Mouse (Mus musculus): ENCODE measurements around the gene Dennd4a. TPM values are rescaled to one million over a fixed set of nuclear protein-coding genes. Genes with fewer than 3 reads are reported as not detected.
A peak's percentile ranks its signal among the peaks of the same experiment; 100 is the strongest.

The Dennd4a gene
- polyA plus RNA-seq, 1 experiment = 34.6 TPM

DNA sequence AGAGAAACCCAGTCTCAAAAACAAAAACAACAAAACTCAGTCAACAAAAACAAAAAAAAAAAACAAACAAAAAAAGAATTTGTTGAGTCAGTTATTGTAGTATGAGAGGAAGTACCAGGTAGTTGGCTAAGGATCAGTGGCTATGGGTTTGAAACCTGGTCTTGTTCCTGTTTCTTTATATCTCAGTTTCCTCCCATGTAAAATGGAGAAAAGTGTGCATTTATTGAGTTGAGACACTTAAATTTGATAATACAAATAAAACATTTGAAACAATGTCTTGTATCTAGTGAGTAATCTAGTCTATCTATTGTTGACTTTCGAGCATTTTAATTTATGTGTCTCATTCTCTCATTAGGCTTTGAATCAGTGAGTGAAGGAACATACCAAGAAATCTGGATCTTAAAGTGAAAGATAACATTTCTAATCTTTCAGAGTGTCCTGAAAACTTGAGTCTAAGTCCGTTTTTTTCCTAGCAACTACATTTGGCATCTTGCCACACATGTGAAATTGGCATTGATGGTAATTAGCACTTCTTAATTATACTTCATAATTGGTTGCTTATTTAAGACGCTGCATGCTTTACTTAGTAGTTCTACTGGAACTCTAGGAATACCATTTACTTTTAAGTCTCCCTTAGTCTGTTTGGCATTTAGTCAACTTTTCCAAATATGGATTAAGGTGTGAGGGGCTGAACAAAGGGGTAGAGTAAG, 9.1 kb downstream of the Dennd4a start:
- peaks cover 6% of the 10 kb centered on the region; the same call in 1 of the 2 replicates for H3K4me1 ChIP-seq (ENCODE audit: control insufficient read depth, insufficient read depth, low read length)
- WGBS = 56% methylated on average over 3 of the region's 3 CpGs
- H3K4me3 ChIP-seq (replicated peaks; ENCODE audit: insufficient read depth, low read depth, low read length) = no peak overlapping the region
- H3K27ac ChIP-seq (ENCODE audit: insufficient read depth, low read length) = no peak overlapping the region
- no peak for DNase-seq
- H3K27me3 ChIP-seq (ENCODE audit: control insufficient read depth, insufficient read depth, low read length) = no peaks in the 10 kb centered on the region
- TF ChIP-seq CTCF (IDR thresholded peaks at IDR 0.05; ENCODE audit: borderline replicate concordance, insufficient read depth, low read depth, low read length) = no peak
- no peak for TF ChIP-seq POLR2A (IDR thresholded peaks at IDR 0.05; ENCODE audit: borderline replicate concordance, insufficient read depth, low read length)

DNA sequence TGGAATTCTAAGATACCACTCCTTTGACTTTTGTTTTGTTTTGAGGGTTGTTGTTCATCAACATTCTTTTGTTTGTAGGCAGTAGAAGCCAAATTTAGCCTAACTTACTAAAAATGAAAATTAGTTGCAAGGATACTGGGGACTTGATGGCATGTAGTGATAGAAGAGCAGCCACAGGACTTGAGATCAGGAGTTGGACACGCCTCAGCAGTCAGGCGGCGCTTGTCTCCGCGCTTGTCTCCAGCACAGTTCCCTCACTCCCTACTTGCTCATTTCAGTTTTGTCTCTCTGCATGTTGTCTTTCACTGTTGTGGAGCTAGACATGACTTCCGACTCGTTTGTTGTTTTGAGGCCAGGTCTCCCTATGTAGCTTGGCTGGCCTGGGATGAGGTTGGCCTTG, 11.1 kb downstream of the Dennd4a start:
- WGBS = 22% methylated on average over 7 of the region's 7 CpGs
- TF ChIP-seq POLR2A (IDR thresholded peaks at IDR 0.05; ENCODE audit: borderline replicate concordance, insufficient read depth, low read length) (no peak), CTCF (IDR thresholded peaks at IDR 0.05; ENCODE audit: borderline replicate concordance, insufficient read depth, low read depth, low read length) (no peak)

DNA sequence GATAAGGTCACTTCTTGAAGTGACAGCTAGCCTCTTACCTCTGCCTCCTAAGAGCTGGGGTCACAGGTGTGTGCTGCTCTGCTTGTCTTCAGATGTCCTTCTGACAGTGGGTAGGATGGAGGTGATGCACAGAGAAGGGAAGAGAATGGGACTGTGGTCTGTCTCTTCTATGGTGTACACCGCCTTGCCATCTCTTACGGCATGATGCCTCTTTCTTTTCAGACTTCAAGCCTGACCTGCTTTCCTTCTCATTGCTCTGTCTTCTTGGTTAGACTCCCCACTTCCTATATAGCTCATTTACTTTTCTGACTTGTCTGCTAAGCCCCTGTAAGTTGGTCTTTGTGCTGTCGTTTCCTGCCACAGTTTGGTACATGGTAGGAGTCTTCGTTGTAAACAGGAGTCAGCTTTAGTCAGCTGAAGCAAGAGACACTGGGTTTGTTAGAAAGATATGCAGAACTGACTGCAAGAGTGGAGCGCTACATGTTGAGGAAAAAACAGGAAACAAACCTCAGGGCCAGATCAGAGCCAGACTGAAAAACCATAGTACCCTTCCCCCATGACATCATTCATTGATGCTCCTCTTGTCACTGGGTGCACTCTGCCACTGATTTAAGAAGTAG, 13.4 kb downstream of the Dennd4a start:
- no peak overlapping the region for H3K4me3 ChIP-seq (replicated peaks; ENCODE audit: insufficient read depth, low read depth, low read length)
- 84% methylated on average over 5 of the region's 5 CpGs for WGBS
- peaks cover 6% of the 10 kb centered on the region; the same call in 1 of the 2 replicates for H3K4me1 ChIP-seq (ENCODE audit: control insufficient read depth, insufficient read depth, low read length)
- no peaks in the 10 kb centered on the region for H3K27me3 ChIP-seq (ENCODE audit: control insufficient read depth, insufficient read depth, low read length)
- no peak overlapping the region for H3K27ac ChIP-seq (ENCODE audit: insufficient read depth, low read length)
- no peak for DNase-seq
- TF ChIP-seq CTCF (IDR thresholded peaks at IDR 0.05; ENCODE audit: borderline replicate concordance, insufficient read depth, low read depth, low read length) (no peak), POLR2A (IDR thresholded peaks at IDR 0.05; ENCODE audit: borderline replicate concordance, insufficient read depth, low read length) (no peak)

More for the DNA sequence above, 11.1 kb downstream of the Dennd4a start:
- H3K4me1 ChIP-seq (ENCODE audit: control insufficient read depth, insufficient read depth, low read length) = peaks cover 6% of the 10 kb centered on the region; the same call in 1 of the 2 replicates
- no peak overlapping the region for H3K4me3 ChIP-seq (replicated peaks; ENCODE audit: insufficient read depth, low read depth, low read length)
- H3K27ac ChIP-seq (ENCODE audit: insufficient read depth, low read length) = no peak overlapping the region
- H3K27me3 ChIP-seq (ENCODE audit: control insufficient read depth, insufficient read depth, low read length) = no peaks in the 10 kb centered on the region
- DNase-seq = peak in 1 of 2 experiments; percentile 17

DNA sequence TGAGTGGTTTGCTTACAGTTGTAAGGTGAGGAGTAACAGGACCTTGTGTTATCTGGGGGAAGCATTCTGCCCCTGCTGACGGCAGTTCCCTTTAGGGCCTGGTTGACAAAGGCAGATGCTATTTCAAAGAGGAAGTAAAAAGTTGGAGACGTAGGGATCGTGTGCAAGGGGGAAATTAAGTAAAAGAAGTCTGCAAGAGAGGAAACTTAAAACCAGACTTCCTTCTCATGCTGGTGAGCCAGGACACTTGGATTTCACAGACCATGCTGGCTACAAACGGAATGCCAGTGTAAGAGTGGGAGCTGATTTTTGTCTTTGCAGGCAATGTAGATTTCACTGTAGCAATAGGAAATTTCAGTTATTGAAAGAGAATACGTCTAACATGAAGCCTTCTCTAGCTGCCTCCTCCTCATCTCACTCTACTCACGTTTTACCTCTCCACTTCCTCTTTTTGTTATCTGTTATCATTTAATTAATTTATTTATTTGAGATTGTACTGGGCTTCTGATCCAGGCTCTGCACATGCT, 19.0 kb downstream of the Dennd4a start:
- DNase-seq = no peak
- H3K27me3 ChIP-seq (ENCODE audit: control insufficient read depth, insufficient read depth, low read length) = no peaks in the 10 kb centered on the region
- TF ChIP-seq CTCF (IDR thresholded peaks at IDR 0.05; ENCODE audit: borderline replicate concordance, insufficient read depth, low read depth, low read length) (no peak), POLR2A (IDR thresholded peaks at IDR 0.05; ENCODE audit: borderline replicate concordance, insufficient read depth, low read length) (no peak)
- H3K4me1 ChIP-seq (ENCODE audit: control insufficient read depth, insufficient read depth, low read length) = no peaks in the 10 kb centered on the region
- no peak overlapping the region for H3K4me3 ChIP-seq (replicated peaks; ENCODE audit: insufficient read depth, low read depth, low read length)
- H3K27ac ChIP-seq (ENCODE audit: insufficient read depth, low read length) = no peak overlapping the region
- WGBS = 83% methylated on average over 6 of the region's 6 CpGs

DNA sequence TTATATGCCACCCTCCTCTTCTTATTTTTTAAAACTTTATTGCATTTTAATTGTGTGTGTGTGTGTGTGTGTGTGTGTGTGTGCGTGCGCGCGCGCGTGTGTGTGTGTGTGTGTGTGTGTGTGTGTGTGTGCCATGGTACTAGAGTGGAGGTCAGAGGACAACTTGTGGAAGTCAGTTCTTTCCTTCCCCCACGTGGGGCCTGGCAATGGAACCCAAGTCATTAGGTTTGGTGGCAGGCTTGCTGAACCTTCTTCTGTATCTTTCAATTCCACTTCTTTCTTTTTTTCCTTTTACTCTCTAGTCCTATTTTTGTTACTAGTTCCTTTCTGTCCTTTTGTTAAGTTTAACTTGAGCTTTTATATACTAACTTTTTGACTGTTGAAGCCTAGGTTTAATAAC, 19.5 kb downstream of the Dennd4a start:
- Histone ChIP-seq H3K4me1 (ENCODE audit: control insufficient read depth, insufficient read depth, low read length) (no peaks in the 10 kb centered on the region), H3K27ac (ENCODE audit: insufficient read depth, low read length) (no peak overlapping the region), H3K27me3 (ENCODE audit: control insufficient read depth, insufficient read depth, low read length) (no peaks in the 10 kb centered on the region), H3K4me3 (replicated peaks; ENCODE audit: insufficient read depth, low read depth, low read length) (no peak overlapping the region)
- DNase-seq = no peak
- TF ChIP-seq POLR2A (IDR thresholded peaks at IDR 0.05; ENCODE audit: borderline replicate concordance, insufficient read depth, low read length) = no peak
- TF ChIP-seq CTCF (IDR thresholded peaks at IDR 0.05; ENCODE audit: borderline replicate concordance, insufficient read depth, low read depth, low read length) = no peak
- WGBS = 89% methylated on average over 7 of the region's 7 CpGs

DNA sequence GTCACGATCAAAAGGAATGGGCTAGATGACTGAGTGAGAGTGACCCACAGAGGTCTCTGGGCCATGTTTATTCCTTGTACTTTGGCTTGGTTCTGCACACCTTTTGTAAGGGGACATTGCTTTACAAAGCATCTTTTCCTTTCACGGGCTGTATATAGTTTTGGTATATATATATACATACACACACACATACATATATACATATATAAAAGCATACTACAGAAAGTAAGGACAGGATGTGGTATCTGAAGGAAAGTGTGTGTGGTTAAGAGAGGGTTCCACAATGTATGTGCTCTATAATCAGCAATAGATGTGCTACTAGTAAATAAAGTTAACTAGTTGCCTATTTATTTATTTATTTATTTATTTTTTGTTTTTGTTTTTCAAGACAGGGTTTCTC, 20.6 kb downstream of the Dennd4a start:
- no peak overlapping the region for H3K27ac ChIP-seq (ENCODE audit: insufficient read depth, low read length)
- WGBS = 93% methylated on average over 2 of the region's 2 CpGs
- TF ChIP-seq POLR2A (IDR thresholded peaks at IDR 0.05; ENCODE audit: borderline replicate concordance, insufficient read depth, low read length) = no peak
- TF ChIP-seq CTCF (IDR thresholded peaks at IDR 0.05; ENCODE audit: borderline replicate concordance, insufficient read depth, low read depth, low read length) = no peak

DNA sequence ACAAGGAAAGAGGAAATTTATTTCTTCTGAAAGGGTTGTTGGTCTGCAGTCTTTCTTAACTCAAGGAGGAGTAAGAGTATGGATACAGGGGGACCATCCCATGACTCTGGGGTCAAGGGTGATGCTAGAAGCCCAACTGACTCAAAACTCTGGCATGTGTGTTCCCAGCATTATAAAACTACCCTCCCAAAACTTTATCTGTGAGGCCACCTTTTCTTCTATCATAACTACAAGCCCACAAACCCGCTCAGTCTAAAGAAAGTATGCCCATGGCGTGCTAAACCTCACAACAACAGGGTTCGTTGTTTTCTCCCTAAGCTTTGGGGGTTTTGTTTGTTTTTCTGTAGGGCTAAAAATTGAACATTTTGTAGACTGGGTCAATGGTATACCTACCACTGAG, 23.3 kb downstream of the Dennd4a start:
- TF ChIP-seq CTCF (IDR thresholded peaks at IDR 0.05; ENCODE audit: borderline replicate concordance, insufficient read depth, low read depth, low read length) (no peak), POLR2A (IDR thresholded peaks at IDR 0.05; ENCODE audit: borderline replicate concordance, insufficient read depth, low read length) (no peak)
- no peak overlapping the region for H3K27ac ChIP-seq (ENCODE audit: insufficient read depth, low read length)
- H3K4me3 ChIP-seq (replicated peaks; ENCODE audit: insufficient read depth, low read depth, low read length) = no peak overlapping the region
- H3K4me1 ChIP-seq (ENCODE audit: control insufficient read depth, insufficient read depth, low read length) = no peaks in the 10 kb centered on the region
- no peak for DNase-seq
- 93% methylated on average over 3 of the region's 3 CpGs for WGBS
- no peaks in the 10 kb centered on the region for H3K27me3 ChIP-seq (ENCODE audit: control insufficient read depth, insufficient read depth, low read length)

More for the DNA sequence above, 20.6 kb downstream of the Dennd4a start:
- no peaks in the 10 kb centered on the region for H3K4me1 ChIP-seq (ENCODE audit: control insufficient read depth, insufficient read depth, low read length)
- no peak overlapping the region for H3K4me3 ChIP-seq (replicated peaks; ENCODE audit: insufficient read depth, low read depth, low read length)
- DNase-seq = no peak
- no peaks in the 10 kb centered on the region for H3K27me3 ChIP-seq (ENCODE audit: control insufficient read depth, insufficient read depth, low read length)

DNA sequence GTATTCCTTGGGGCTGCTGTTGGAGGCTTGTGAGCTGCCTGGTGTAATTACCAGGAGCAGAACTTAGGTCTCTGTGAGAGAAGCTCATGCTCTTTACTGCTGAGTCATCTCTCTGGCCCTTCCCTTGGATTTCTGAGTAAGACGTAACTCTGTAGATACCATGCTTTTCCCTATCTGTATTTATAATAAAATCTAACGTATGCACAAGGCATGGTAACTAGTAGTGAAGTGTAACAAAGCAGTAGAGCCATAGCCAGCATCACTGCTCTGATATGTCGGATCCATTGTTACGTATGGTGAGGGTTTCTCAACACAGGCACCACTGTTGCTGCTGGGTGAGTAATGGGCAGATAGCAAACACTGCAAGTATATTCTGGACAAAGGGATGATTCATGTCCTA, 34.2 kb downstream of the Dennd4a start:
- H3K27me3 ChIP-seq (ENCODE audit: control insufficient read depth, insufficient read depth, low read length) = no peaks in the 10 kb centered on the region
- no peak for DNase-seq
- H3K4me3 ChIP-seq (replicated peaks; ENCODE audit: insufficient read depth, low read depth, low read length) = no peak overlapping the region
- H3K4me1 ChIP-seq (ENCODE audit: control insufficient read depth, insufficient read depth, low read length) = no peaks in the 10 kb centered on the region
- no peak overlapping the region for H3K27ac ChIP-seq (ENCODE audit: insufficient read depth, low read length)
- TF ChIP-seq CTCF (IDR thresholded peaks at IDR 0.05; ENCODE audit: borderline replicate concordance, insufficient read depth, low read depth, low read length) (no peak), POLR2A (IDR thresholded peaks at IDR 0.05; ENCODE audit: borderline replicate concordance, insufficient read depth, low read length) (no peak)
- WGBS = 90% methylated on average over 4 of the region's 4 CpGs

All from cerebellum, adult 2 months (tissue).